Mouse (Mus musculus) neural tube, embryonic 13.5 days (tissue): ENCODE data around the gene Ddx52. TPM values are rescaled to one million over a fixed set of nuclear protein-coding genes. Genes with fewer than 3 reads are reported as not detected.

Experiments
- ATAC-seq: fragments of 200-750 bp; cut with Nextera tagmentation; 2 replicates; pipeline ENCODE4 v1.8.0; 2017; ENCODE audit warnings: low read depth, mild to moderate bottlenecking, moderate TSS enrichment, moderate library complexity
- H3K27ac ChIP-seq: fragments of 300-500 bp; sonication (generic); replicated peaks from 2 replicates; pipeline ENCODE4 v1.5.1; 2015; ENCODE audit warnings: moderate library complexity, mild to moderate bottlenecking, inconsistent platforms
- H3K27me3 ChIP-seq: fragments of 300-500 bp; sonication (generic); 2 replicates; pipeline ENCODE4 v1.6.1; 2015; ENCODE audit warnings: mild to moderate bottlenecking, inconsistent platforms
- H3K36me3 ChIP-seq: fragments of 300-500 bp; sonication (generic); 2 replicates; pipeline ENCODE4 v1.6.1; 2015; ENCODE audit warnings: mild to moderate bottlenecking, inconsistent platforms
- H3K4me1 ChIP-seq: fragments of 300-500 bp; sonication (generic); replicated peaks from 2 replicates; pipeline ENCODE4 v1.6.1; 2015; ENCODE audit warnings: inconsistent platforms
- H3K4me2 ChIP-seq: fragments of 300-500 bp; sonication (generic); 2 replicates; pipeline ENCODE4 v1.6.1; 2015; ENCODE audit warnings: inconsistent platforms, mild to moderate bottlenecking, moderate library complexity
- H3K4me3 ChIP-seq: fragments of 300-500 bp; sonication (generic); 2 replicates; pipeline ENCODE4 v1.5.1; 2015; ENCODE audit warnings: mild to moderate bottlenecking, inconsistent platforms
- H3K9ac ChIP-seq: fragments of 300-500 bp; sonication (generic); 2 replicates; pipeline ENCODE4 v1.6.1; 2015; ENCODE audit warnings: moderate library complexity, mild to moderate bottlenecking, inconsistent platforms
- H3K9me3 ChIP-seq: fragments of 300-500 bp; sonication (generic); 2 replicates; pipeline ENCODE4 v1.6.1; 2016; ENCODE audit warnings: inconsistent platforms
- WGBS: fragments of 180-500 bp; shearing (Covaris S2); methylation state at CpG from one replicate; pipeline ENCODE4 v1.1.7; 2015; 5-methylcytosine and 5-hydroxymethylcytosine counted together
- polyA plus RNA-seq: library from polyadenylated mRNA; unstranded; fragments of >200 nt; fragmentation: Nextera tagmentation; extraction: Ambion mirVana; gene quantifications from 2 replicates; pipeline ENCODE4 v1.2.1, GENCODE M21; 2015

Ddx52 gene
- polyA plus RNA-seq, 1 experiment from 2014 or later: 27.7 TPM

- Histone ChIP-seq H3K36me3 (peaks cover 80% of the 10 kb centered on the region), H3K4me3 (no peak overlapping the region), H3K4me1 (peaks cover 18% of the 10 kb centered on the region), H3K27ac (no peak overlapping the region), H3K9ac (no peak overlapping the region), H3K27me3 (no peaks in the 10 kb centered on the region), H3K4me2 (no peak overlapping the region), H3K9me3 (no peaks in the 10 kb centered on the region)
- ATAC-seq: no peak
- 81% methylated on average over 1 of the region's 1 CpGs for WGBS
Observed at GRCm38 (mm10) chr11:83975488-83975887, 33.6 kb downstream of the Ddx52 start.

GRCm38 (mm10) chr11:83976236-83976977 is 34.5 kb downstream of the Ddx52 start:
- Histone ChIP-seq H3K27ac (no peak overlapping the region), H3K4me1 (peaks cover 18% of the 10 kb centered on the region), H3K27me3 (no peaks in the 10 kb centered on the region), H3K36me3 (peaks cover 84% of the 10 kb centered on the region), H3K4me2 (no peak overlapping the region), H3K9me3 (no peaks in the 10 kb centered on the region), H3K4me3 (no peak overlapping the region), H3K9ac (no peak overlapping the region)
- 80% methylated on average over 13 of the region's 13 CpGs for WGBS
- ATAC-seq: no peak

- Histone ChIP-seq H3K27ac (no peak overlapping the region), H3K27me3 (no peaks in the 10 kb centered on the region), H3K4me2 (no peak overlapping the region), H3K4me3 (no peak overlapping the region), H3K9me3 (no peaks in the 10 kb centered on the region), H3K4me1 (peaks cover 18% of the 10 kb centered on the region), H3K36me3 (peaks cover 83% of the 10 kb centered on the region), H3K9ac (no peak overlapping the region)
- 87% methylated on average over 2 of the region's 2 CpGs for WGBS
- ATAC-seq: no peak
Observed at GRCm38 (mm10) chr11:83977810-83978209, 35.9 kb downstream of the Ddx52 start.

- Histone ChIP-seq H3K27me3 (no peaks in the 10 kb centered on the region), H3K9me3 (no peaks in the 10 kb centered on the region), H3K4me1 (peaks cover 8% of the 10 kb centered on the region), H3K27ac (no peak overlapping the region), H3K4me3 (no peak overlapping the region), H3K9ac (no peak overlapping the region), H3K4me2 (no peak overlapping the region), H3K36me3 (peaks cover 87% of the 10 kb centered on the region)
- WGBS: 77% methylated on average over 6 of the region's 6 CpGs
- ATAC-seq: no peak
Observed at GRCm38 (mm10) chr11:83979992-83980391, 38.1 kb downstream of the Ddx52 start.

GRCm38 (mm10) chr11:83981338-83981737 is 39.5 kb downstream of the Ddx52 start:
- H3K4me1 ChIP-seq: no peaks in the 10 kb centered on the region; the same call in 1 of the 2 replicates
- ATAC-seq: no peak
- H3K36me3 ChIP-seq: peaks cover 91% of the 10 kb centered on the region
- H3K4me3 ChIP-seq: no peak overlapping the region
- H3K9me3 ChIP-seq: no peaks in the 10 kb centered on the region
- H3K4me2 ChIP-seq: no peak overlapping the region
- H3K27ac ChIP-seq: no peak overlapping the region
- H3K27me3 ChIP-seq: no peaks in the 10 kb centered on the region
- H3K9ac ChIP-seq: no peak overlapping the region
- WGBS: 74% methylated on average over 10 of the region's 10 CpGs

GRCm38 (mm10) chr11:83991701-83992100 is 49.8 kb downstream of the Ddx52 start:
- ATAC-seq: no peak
- Histone ChIP-seq H3K27me3 (no peaks in the 10 kb centered on the region), H3K4me1 (no peaks in the 10 kb centered on the region), H3K27ac (no peak overlapping the region), H3K36me3 (peaks cover 96% of the 10 kb centered on the region), H3K9me3 (no peaks in the 10 kb centered on the region), H3K4me2 (no peak overlapping the region), H3K4me3 (no peak overlapping the region), H3K9ac (no peak overlapping the region)
- 76% methylated on average over 4 of the region's 4 CpGs for WGBS

- Histone ChIP-seq H3K9ac (no peak overlapping the region), H3K4me3 (no peak overlapping the region), H3K9me3 (no peaks in the 10 kb centered on the region), H3K4me1 (no peaks in the 10 kb centered on the region), H3K27me3 (no peaks in the 10 kb centered on the region), H3K27ac (no peak overlapping the region), H3K4me2 (no peak overlapping the region), H3K36me3 (peaks cover 96% of the 10 kb centered on the region)
- 88% methylated on average over 2 of the region's 2 CpGs for WGBS
- no peak for ATAC-seq
Observed at GRCm38 (mm10) chr11:83993428-83993827, 51.6 kb downstream of the Ddx52 start.

GRCm38 (mm10) chr11:83994481-83994880 is 52.6 kb downstream of the Ddx52 start:
- Histone ChIP-seq H3K9ac (no peak overlapping the region), H3K9me3 (no peaks in the 10 kb centered on the region), H3K4me2 (no peak overlapping the region), H3K27ac (no peak overlapping the region), H3K27me3 (no peaks in the 10 kb centered on the region), H3K4me1 (no peaks in the 10 kb centered on the region), H3K4me3 (no peak overlapping the region), H3K36me3 (peaks cover 99% of the 10 kb centered on the region)
- ATAC-seq: no peak
- WGBS: 89% methylated on average over 3 of the region's 3 CpGs

- Histone ChIP-seq H3K27ac (no peak overlapping the region), H3K9ac (no peak overlapping the region), H3K36me3 (peaks cover 96% of the 10 kb centered on the region), H3K4me1 (no peaks in the 10 kb centered on the region), H3K9me3 (no peaks in the 10 kb centered on the region), H3K4me3 (no peak overlapping the region), H3K27me3 (no peaks in the 10 kb centered on the region), H3K4me2 (no peak overlapping the region)
- no peak for ATAC-seq
- WGBS: 85% methylated on average over 2 of the region's 2 CpGs
Observed at GRCm38 (mm10) chr11:83995535-83995950, 53.7 kb downstream of the Ddx52 start.

- 93% methylated on average over 5 of the region's 5 CpGs for WGBS
Observed at GRCm38 (mm10) chr11:83997171-83997868, 55.5 kb downstream of the Ddx52 start.

GRCm38 (mm10) chr11:83998993-83999392 is 57.1 kb downstream of the Ddx52 start:
- Histone ChIP-seq H3K4me1 (no peaks in the 10 kb centered on the region), H3K9me3 (no peaks in the 10 kb centered on the region), H3K27me3 (no peaks in the 10 kb centered on the region), H3K36me3 (peaks cover 96% of the 10 kb centered on the region), H3K27ac (0 out of 2 replicates have a peak overlapping the region, but pooled peaks have one; percentile 7), H3K4me3 (no peak overlapping the region), H3K4me2 (no peak overlapping the region), H3K9ac (no peak overlapping the region)
- 80% methylated on average over 3 of the region's 3 CpGs for WGBS
- no peak for ATAC-seq

More at GRCm38 (mm10) chr11:83997171-83997868, 55.5 kb downstream of the Ddx52 start:
- H3K27ac ChIP-seq: no peak overlapping the region
- H3K9ac ChIP-seq: no peak overlapping the region
- H3K4me2 ChIP-seq: no peak overlapping the region
- H3K9me3 ChIP-seq: no peaks in the 10 kb centered on the region
- no peak for ATAC-seq
- no peaks in the 10 kb centered on the region for H3K27me3 ChIP-seq
- peaks cover 96% of the 10 kb centered on the region for H3K36me3 ChIP-seq
- H3K4me1 ChIP-seq: no peaks in the 10 kb centered on the region
- no peak overlapping the region for H3K4me3 ChIP-seq

- no peak overlapping the region for H3K4me2 ChIP-seq
- no peaks in the 10 kb centered on the region for H3K27me3 ChIP-seq
- H3K9me3 ChIP-seq: no peaks in the 10 kb centered on the region
- 80% methylated on average over 4 of the region's 4 CpGs for WGBS
- H3K27ac ChIP-seq: no peak overlapping the region
- no peak overlapping the region for H3K4me3 ChIP-seq
- H3K4me1 ChIP-seq: no peaks in the 10 kb centered on the region
- ATAC-seq: no peak
- peaks cover 96% of the 10 kb centered on the region for H3K36me3 ChIP-seq
- H3K9ac ChIP-seq: no peak overlapping the region
Observed at GRCm38 (mm10) chr11:83999411-83999915, 57.6 kb downstream of the Ddx52 start.
